Mouse (Mus musculus): ENCODE measurements at regions not wholly inside any gene's neighbourhood (a gene's known extent, or its start where the extent isn't known, plus 50 kb on each side); places are given as distances from the start of the nearest gene placed in this dataset.

GRCm38 (mm10) chr11:19197790-19198189 is 179.0 kb upstream of the Meis1 start:
- TF ChIP-seq CTCF (IDR thresholded peaks at IDR 0.05; ENCODE audit: low read depth) (no peak), EP300 (IDR thresholded peaks at IDR 0.05; ENCODE audit: low read depth) (no peak)

Measured in liver, embryonic 14.5 days (tissue).